Comparison of ENCODE assay signal across 12 mouse cellular contexts in the genomic region with DNA sequence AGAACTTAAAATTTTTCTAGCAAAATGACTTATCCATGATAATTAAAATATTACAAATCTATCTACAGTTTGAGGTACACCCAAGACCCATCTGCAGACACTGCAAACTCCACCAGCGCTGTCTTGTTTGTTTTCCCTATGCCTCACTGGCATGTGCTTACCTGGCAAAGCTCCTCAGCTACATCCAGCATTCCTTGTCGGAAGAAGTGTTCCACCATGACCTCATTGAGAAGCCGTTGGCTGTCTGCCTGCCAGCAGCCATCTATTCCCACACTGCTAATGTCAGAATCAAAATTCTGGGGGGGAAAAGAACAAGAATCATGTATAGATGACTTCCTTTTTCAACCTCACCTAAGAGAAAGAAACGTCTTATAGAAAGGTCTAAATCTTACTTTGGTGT. TPM values are rescaled to one million over a fixed set of nuclear protein-coding genes. Genes with fewer than 3 reads are reported as not detected.
DNase-seq lines count a peak whose midpoint lies in the region; ATAC-seq lines count a peak whose summit lies in the region.
"Had no signal": no experiment of that assay in that cellular context is flagged by ENCODE, and none has a peak within 500 bp of the region (broad histone marks: within the 10 kb centered on the region; RNA-seq: fewer than 3 reads in every experiment).

No protein-coding gene starts in this region.

- no peak overlapping the region for H3K27ac ChIP-seq in liver, embryonic 12.5 days

- no peak overlapping the region for H3K4me3 ChIP-seq in liver, embryonic 12.5 days

- peaks cover 26% of the 10 kb centered on the region for H3K36me3 ChIP-seq in liver, embryonic 12.5 days

- no peaks in the 10 kb centered on the region for H3K9me3 ChIP-seq in liver, embryonic 12.5 days (replicated peaks)

- no peak for ATAC-seq in liver, embryonic 12.5 days

- intact Hi-C loops in heart, postnatal 36 days (cut with DNase I): loop anchor here (5.0 kb wide), 1 partner anchor 142 kb away; the partner anchor contains the start of gene Krcc1

- no peak overlapping the region for H3K4me2 ChIP-seq in liver, embryonic 12.5 days

- no peak overlapping the region for H3K9ac ChIP-seq in liver, embryonic 12.5 days

- H3K27me3 ChIP-seq in liver, embryonic 12.5 days (replicated peaks): no peaks in the 10 kb centered on the region

- 83% methylated on average over 4 of the region's 4 CpGs for WGBS in liver, embryonic 12.5 days (ENCODE audit: insufficient replicate concordance)

- H3K4me1 ChIP-seq in liver, embryonic 12.5 days: peaks cover 10% of the 10 kb centered on the region

- DNase-seq in heart, adult 9 months (ENCODE audit: low spot score in 2 of 2): peak; percentile 12 to 21
- no peak for DNase-seq in heart, adult 8-10 months (ENCODE audit: low spot score)
- peak; percentile 80 for DNase-seq in brain, adult 2 months (ENCODE audit: low read depth, low spot score)
- peak; percentile 69 for DNase-seq in cerebellum, adult 11-12 months
- peak; percentile 31 to 40 for DNase-seq in heart, postnatal 36 days
- no peak for DNase-seq in liver

RNA-seq across cellular contexts. Expression of gene Rmnd5a, which starts 25.8 kb away (rescaled TPM):
- 10 to 100 TPM; 74.5 to 77.5 (median 77.2) TPM for total RNA-seq in heart, adult 8-10 months (2022)
- 10 to 100 TPM; 74.7 to 79.6 TPM for total RNA-seq in heart, postnatal 36 days (2021)
- 11.6 and 12.3 TPM in 2 replicates for polyA plus RNA-seq in liver, embryonic 12.5 days (2016; fragmentation: Nextera tagmentation; extraction: Ambion mirVana)

RNA-seq across cellular contexts. Expression of gene Cd8a, which starts 41.4 kb away (rescaled TPM):
- total RNA-seq in heart, adult 8-10 months (2022): under 1 TPM; 0.08 to 0.22 (median 0.15) TPM
- total RNA-seq in heart, postnatal 36 days (2021): under 1 TPM; 0.11 to 0.22 TPM
- not detected in 2 replicates for polyA plus RNA-seq in liver, embryonic 12.5 days (2016; fragmentation: Nextera tagmentation; extraction: Ambion mirVana)
- total RNA-seq: adrenal gland, postnatal 36 days; hematopoietic stem cell, adult 5-6 weeks; left cerebral cortex, postnatal 14 days; megakaryocyte-erythroid progenitor cell, adult 5-6 weeks had no signal
- polyA plus RNA-seq: liver, embryonic 16.5 days had no signal

Comparison
In these comparisons a context has a peak if more than half of its experiments do, and no peak if none do; other contexts are left out.
1. DNase-seq: peak in heart, adult 9 months (2 of 2), brain, adult 2 months (single experiment), cerebellum, adult 11-12 months (single experiment) and heart, postnatal 36 days (2 of 2); none in heart, adult 8-10 months (single experiment) and liver (single experiment).